Mouse (Mus musculus): Measurements from ENCODE around the gene 3110009E18Rik. TPM values are rescaled to one million over a fixed set of nuclear protein-coding genes. Genes with fewer than 3 reads are reported as not detected.

The 3110009E18Rik gene
- polyA plus RNA-seq, 2 experiments: 3.5 to 10.4 TPM

DNA sequence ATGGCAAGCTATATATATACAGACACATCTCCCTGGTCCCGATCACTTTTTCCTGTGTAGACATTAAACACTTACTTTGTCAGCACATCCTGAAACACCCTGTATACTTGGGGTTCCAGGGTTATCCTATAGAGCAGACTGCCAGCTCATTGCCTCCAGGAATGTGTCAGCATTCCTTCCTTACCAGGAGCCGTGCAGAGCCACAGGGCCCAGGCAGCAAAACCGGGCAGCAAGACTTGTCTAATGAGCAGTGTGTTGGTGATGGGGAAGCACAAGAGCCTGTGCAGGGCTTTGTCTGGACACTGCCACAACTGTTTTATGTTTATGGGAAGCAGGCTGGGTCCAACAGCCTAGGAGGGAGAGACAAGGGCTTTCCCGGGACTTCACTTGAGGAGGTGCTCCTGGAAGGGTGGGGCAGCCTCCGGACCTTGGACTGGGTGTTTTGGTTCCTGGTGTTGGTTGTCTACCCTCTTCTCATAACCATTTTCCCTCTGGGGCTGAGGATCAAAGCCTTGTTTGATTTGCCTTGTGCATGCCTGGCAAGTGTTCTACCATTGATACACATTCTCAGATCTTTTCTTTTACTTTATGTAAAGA, 37.0 kb upstream of the 3110009E18Rik start:
- H3K36me3 ChIP-seq (replicated peaks; ENCODE audit: control insufficient read depth, insufficient read depth, low read depth): no peaks in the 10 kb centered on the region
- DNase-seq (ENCODE audit: low read depth in 3 of 3, low spot score in 3 of 3) (no peak), ATAC-seq (ENCODE audit: insufficient read depth) (0 out of 2 replicates have a peak, but pooled peaks have one; percentile 9)
- no peaks in the 10 kb centered on the region for H3K27me3 ChIP-seq (ENCODE audit: control insufficient read depth, insufficient read depth, low read length)
- no peaks in the 10 kb centered on the region for H3K9me3 ChIP-seq (ENCODE audit: control insufficient read depth, low read length)
- TF ChIP-seq CTCF (IDR thresholded peaks at IDR 0.05; ENCODE audit: low read depth) (no peak), EP300 (IDR thresholded peaks at IDR 0.05; ENCODE audit: low read depth) (no peak)
- H3K4me3 ChIP-seq (ENCODE audit: insufficient read depth in 1 of 2, low read depth in 2 of 2, low read length in 2 of 2): no peak overlapping the region
- 51% methylated on average over 5 of the region's 5 CpGs for WGBS (ENCODE audit: insufficient replicate concordance)
- H3K9ac ChIP-seq (replicated peaks): no peak overlapping the region
- no peaks in the 10 kb centered on the region; a peak in 1 of 4 replicates for H3K4me1 ChIP-seq (replicated peaks; ENCODE audit: control insufficient read depth in 2 of 2, insufficient read depth in 2 of 2, low read length in 1 of 2)
- H3K27ac ChIP-seq: no peak overlapping the region
- no peak overlapping the region for H3K4me2 ChIP-seq (ENCODE audit: low read depth)

DNA sequence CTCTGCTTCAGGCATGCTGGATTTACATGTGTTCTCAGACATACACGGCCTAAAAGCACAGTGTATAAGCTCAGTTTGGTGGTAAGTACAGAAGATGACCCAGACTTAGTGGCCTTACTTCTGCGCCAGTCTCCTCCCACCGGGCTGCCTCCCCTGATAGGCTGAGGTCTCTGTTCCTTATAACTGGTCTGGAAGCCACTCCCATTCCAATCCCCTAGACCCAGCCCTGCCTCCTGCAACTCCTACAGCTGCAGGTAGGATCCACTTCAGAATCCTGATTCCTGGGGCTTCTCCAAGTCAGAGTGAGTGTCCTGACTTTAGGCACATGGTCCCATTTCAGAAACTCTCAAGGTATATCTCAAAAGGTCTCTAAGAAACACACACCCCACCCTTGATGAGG, 35.3 kb upstream of the 3110009E18Rik start:
- Histone ChIP-seq H3K9me3 (ENCODE audit: control insufficient read depth, low read length) (no peaks in the 10 kb centered on the region), H3K27me3 (ENCODE audit: control insufficient read depth, insufficient read depth, low read length) (no peaks in the 10 kb centered on the region), H3K36me3 (replicated peaks; ENCODE audit: control insufficient read depth, insufficient read depth, low read depth) (no peaks in the 10 kb centered on the region), H3K9ac (replicated peaks) (no peak overlapping the region), H3K4me2 (ENCODE audit: low read depth) (no peak overlapping the region), H3K27ac (no peak overlapping the region), H3K4me3 (ENCODE audit: insufficient read depth in 1 of 2, low read depth in 2 of 2, low read length in 2 of 2) (no peak overlapping the region), H3K4me1 (replicated peaks; ENCODE audit: control insufficient read depth in 2 of 2, insufficient read depth in 2 of 2, low read length in 1 of 2) (no peaks in the 10 kb centered on the region; a peak in 1 of 4 replicates)
- DNase-seq (ENCODE audit: low read depth in 3 of 3, low spot score in 3 of 3) (no peak), ATAC-seq (ENCODE audit: insufficient read depth) (no peak)
- TF ChIP-seq EP300 (IDR thresholded peaks at IDR 0.05; ENCODE audit: low read depth) (no peak), CTCF (IDR thresholded peaks at IDR 0.05; ENCODE audit: low read depth) (no peak)
- 53% methylated on average over 3 of the region's 3 CpGs for WGBS (ENCODE audit: insufficient replicate concordance)

DNA sequence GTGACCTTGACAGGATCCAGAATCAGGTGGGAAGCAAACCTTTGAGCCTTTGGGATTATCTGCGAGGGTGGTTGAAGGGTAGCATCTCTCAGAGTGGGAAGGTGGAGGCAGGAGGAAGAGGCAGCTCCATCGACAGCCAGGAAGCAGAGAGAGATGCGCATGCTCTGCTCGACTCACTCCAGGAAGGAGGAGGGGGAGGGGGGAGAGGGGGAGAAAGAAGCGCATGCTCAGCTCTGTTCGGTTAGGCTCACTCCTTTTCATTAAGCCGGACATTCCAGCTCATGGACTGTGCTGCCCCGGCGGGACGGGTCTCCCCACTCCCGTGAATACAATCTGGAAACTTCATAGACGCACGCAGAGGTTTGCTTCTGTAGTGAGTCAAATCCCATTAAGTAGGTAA, 34.3 kb upstream of the 3110009E18Rik start:
- H3K9me3 ChIP-seq (ENCODE audit: control insufficient read depth, low read length): no peaks in the 10 kb centered on the region
- H3K36me3 ChIP-seq (replicated peaks; ENCODE audit: control insufficient read depth, insufficient read depth, low read depth): no peaks in the 10 kb centered on the region
- no peaks in the 10 kb centered on the region for H3K27me3 ChIP-seq (ENCODE audit: control insufficient read depth, insufficient read depth, low read length)
- ATAC-seq (ENCODE audit: insufficient read depth) (no peak), DNase-seq (ENCODE audit: low read depth in 3 of 3, low spot score in 3 of 3) (no peak)
- H3K9ac ChIP-seq (replicated peaks): no peak overlapping the region
- TF ChIP-seq CTCF (IDR thresholded peaks at IDR 0.05; ENCODE audit: low read depth): no peak
- no peak for TF ChIP-seq EP300 (IDR thresholded peaks at IDR 0.05; ENCODE audit: low read depth)
- H3K4me2 ChIP-seq (ENCODE audit: low read depth): no peak overlapping the region
- no peaks in the 10 kb centered on the region; a peak in 1 of 4 replicates for H3K4me1 ChIP-seq (replicated peaks; ENCODE audit: control insufficient read depth in 2 of 2, insufficient read depth in 2 of 2, low read length in 1 of 2)
- no peak overlapping the region for H3K27ac ChIP-seq
- 52% methylated on average over 13 of the region's 13 CpGs for WGBS (ENCODE audit: insufficient replicate concordance)
- H3K4me3 ChIP-seq (ENCODE audit: insufficient read depth in 1 of 2, low read depth in 2 of 2, low read length in 2 of 2): no peak overlapping the region

DNA sequence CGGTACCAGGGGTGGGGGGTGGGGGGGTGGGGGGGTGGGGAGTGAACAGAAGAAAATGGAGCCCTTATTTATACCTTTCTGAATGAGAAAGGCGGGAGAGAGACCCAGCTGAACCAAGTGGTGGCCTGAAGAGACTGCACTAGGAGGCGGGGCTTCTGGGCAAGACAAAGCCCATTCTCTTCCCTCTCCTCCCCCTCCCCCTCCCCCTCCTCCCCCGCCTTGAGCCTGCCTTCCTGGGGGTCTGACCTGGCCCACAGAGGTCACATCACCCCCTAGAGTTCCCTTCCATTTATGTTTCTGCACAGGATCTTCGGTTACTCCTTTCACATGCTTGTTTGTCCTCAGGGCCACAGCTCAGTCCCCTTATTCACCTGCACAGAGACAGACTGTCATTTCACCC, 31.8 kb upstream of the 3110009E18Rik start:
- H3K36me3 ChIP-seq (replicated peaks; ENCODE audit: control insufficient read depth, insufficient read depth, low read depth): no peaks in the 10 kb centered on the region
- H3K4me1 ChIP-seq (replicated peaks; ENCODE audit: control insufficient read depth in 2 of 2, insufficient read depth in 2 of 2, low read length in 1 of 2): no peaks in the 10 kb centered on the region; a peak in 1 of 4 replicates
- 28% methylated on average over 4 of the region's 5 CpGs for WGBS (ENCODE audit: insufficient replicate concordance)
- H3K27ac ChIP-seq: no peak overlapping the region
- H3K27me3 ChIP-seq (ENCODE audit: control insufficient read depth, insufficient read depth, low read length): no peaks in the 10 kb centered on the region
- H3K9ac ChIP-seq (replicated peaks): no peak overlapping the region
- H3K9me3 ChIP-seq (ENCODE audit: control insufficient read depth, low read length): no peaks in the 10 kb centered on the region
- DNase-seq (ENCODE audit: low read depth in 3 of 3, low spot score in 3 of 3) (no peak), ATAC-seq (ENCODE audit: insufficient read depth) (no peak)
- TF ChIP-seq EP300 (IDR thresholded peaks at IDR 0.05; ENCODE audit: low read depth): no peak
- no peak for TF ChIP-seq CTCF (IDR thresholded peaks at IDR 0.05; ENCODE audit: low read depth)
- H3K4me3 ChIP-seq (ENCODE audit: insufficient read depth in 1 of 2, low read depth in 2 of 2, low read length in 2 of 2): no peak overlapping the region
- no peak overlapping the region for H3K4me2 ChIP-seq (ENCODE audit: low read depth)

DNA sequence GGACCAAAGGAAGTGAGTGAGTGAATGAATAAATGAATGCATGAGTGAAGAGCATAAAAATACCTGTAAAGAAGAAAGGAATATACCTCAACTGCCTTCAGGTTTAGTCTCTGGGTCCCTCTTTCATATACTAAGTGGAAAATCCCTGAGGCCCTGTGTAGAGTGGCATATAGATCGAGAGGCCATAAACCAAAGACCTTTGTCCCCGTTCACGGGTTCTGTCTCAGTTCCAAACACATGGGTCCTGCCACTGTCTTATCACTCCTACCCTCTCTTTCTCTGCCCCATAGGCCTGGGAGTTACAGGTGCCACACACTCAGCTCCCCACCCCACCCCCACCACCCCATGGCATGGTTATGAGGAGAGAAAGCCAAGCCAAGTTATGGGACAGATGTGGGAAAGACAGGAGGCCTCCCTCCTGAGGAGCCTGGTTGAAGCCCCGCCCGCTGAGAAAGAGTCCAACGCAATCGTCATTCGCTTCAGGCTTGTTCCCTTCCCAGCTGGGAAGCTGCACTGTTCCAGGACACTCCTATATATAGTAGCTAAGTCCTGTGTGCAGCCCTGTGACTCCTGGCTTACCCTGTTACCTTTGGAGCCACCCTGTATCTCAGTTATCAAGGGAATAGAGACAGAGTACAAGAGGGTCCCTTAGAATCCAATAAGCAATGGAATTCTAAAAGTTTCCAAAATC, 30.0 kb upstream of the 3110009E18Rik start:
- H3K9me3 ChIP-seq (ENCODE audit: control insufficient read depth, low read length): no peaks in the 10 kb centered on the region
- no peak overlapping the region for H3K4me2 ChIP-seq (ENCODE audit: low read depth)
- no peak overlapping the region for H3K4me3 ChIP-seq (ENCODE audit: insufficient read depth in 1 of 2, low read depth in 2 of 2, low read length in 2 of 2)
- ATAC-seq (ENCODE audit: insufficient read depth) (no peak), DNase-seq (ENCODE audit: low read depth in 3 of 3, low spot score in 3 of 3) (no peak)
- no peaks in the 10 kb centered on the region for H3K36me3 ChIP-seq (replicated peaks; ENCODE audit: control insufficient read depth, insufficient read depth, low read depth)
- 70% methylated on average over 8 of the region's 8 CpGs for WGBS (ENCODE audit: insufficient replicate concordance)
- no peak overlapping the region for H3K9ac ChIP-seq (replicated peaks)
- no peaks in the 10 kb centered on the region for H3K27me3 ChIP-seq (ENCODE audit: control insufficient read depth, insufficient read depth, low read length)
- H3K27ac ChIP-seq: no peak overlapping the region
- TF ChIP-seq EP300 (IDR thresholded peaks at IDR 0.05; ENCODE audit: low read depth): no peak
- TF ChIP-seq CTCF (IDR thresholded peaks at IDR 0.05; ENCODE audit: low read depth): no peak
- H3K4me1 ChIP-seq (replicated peaks; ENCODE audit: control insufficient read depth in 2 of 2, insufficient read depth in 2 of 2, low read length in 1 of 2): peaks cover 0 to 4% of the 10 kb centered on the region in 2 experiments; a peak in 1 of 4 replicates

All from liver, embryonic 14.5 days (tissue).